Mouse (Mus musculus) limb, embryonic 13.5 days (tissue): Measurements from ENCODE around the gene Gpr142. TPM values are rescaled to one million over a fixed set of nuclear protein-coding genes. Genes with fewer than 3 reads are reported as not detected.
A peak's percentile ranks its signal among the peaks of the same experiment; 100 is the strongest.

ENCODE experiments used
- ATAC-seq: fragments of 200-750 bp; cut with Nextera tagmentation; 2 replicates; pipeline ENCODE4 v1.8.0; 2017; ENCODE audit warnings: low read depth, moderate number of reproducible peaks, moderate TSS enrichment; ENCODE audit not compliant: low FRiP score
- H3K27ac ChIP-seq: fragments of 300-500 bp; sonication (generic); 2 replicates; pipeline ENCODE4 v1.5.1; 2015; ENCODE audit warnings: inconsistent platforms, mild to moderate bottlenecking, moderate library complexity
- H3K27me3 ChIP-seq: fragments of 300-500 bp; sonication (generic); 2 replicates; pipeline ENCODE4 v1.6.1; 2015; ENCODE audit warnings: mild to moderate bottlenecking, inconsistent platforms
- H3K36me3 ChIP-seq: fragments of 300-500 bp; sonication (generic); 2 replicates; pipeline ENCODE4 v1.6.1; 2015; ENCODE audit warnings: inconsistent platforms, mild to moderate bottlenecking, moderate library complexity
- H3K4me1 ChIP-seq: fragments of 300-500 bp; sonication (generic); 2 replicates; pipeline ENCODE4 v1.6.1; 2015; ENCODE audit warnings: inconsistent platforms
- H3K4me2 ChIP-seq: fragments of 300-500 bp; sonication (generic); replicated peaks from 2 replicates; pipeline ENCODE4 v1.6.1; 2015; ENCODE audit warnings: inconsistent platforms, mild to moderate bottlenecking, moderate library complexity
- H3K4me3 ChIP-seq: fragments of 300-500 bp; sonication (generic); 2 replicates; pipeline ENCODE4 v1.5.1; 2015; ENCODE audit warnings: moderate library complexity, mild to moderate bottlenecking, inconsistent platforms
- H3K9ac ChIP-seq: fragments of 300-500 bp; sonication (generic); 2 replicates; pipeline ENCODE4 v1.6.1; 2015; ENCODE audit warnings: mild to moderate bottlenecking, inconsistent platforms
- H3K9me3 ChIP-seq: fragments of 300-500 bp; sonication (generic); 2 replicates; pipeline ENCODE4 v1.6.1; 2016; ENCODE audit warnings: inconsistent platforms
- whole genome bisulfite sequencing: fragments of 180-500 bp; shearing (Covaris S2); methylation state at CpG from one replicate; pipeline ENCODE4 v1.1.7; 2015; 5-methylcytosine and 5-hydroxymethylcytosine counted together
- polyA plus RNA-seq: library from polyadenylated mRNA; unstranded; fragments of >200 nt; fragmentation: Nextera tagmentation; extraction: Ambion mirVana; gene quantifications from 2 replicates; pipeline ENCODE4 v1.2.1, GENCODE M21; 2015

Gene Gpr142
- not detected in 2 replicates for polyA plus RNA-seq

- no peak within 1 kb of the TSS for H3K9ac ChIP-seq
- H3K4me3 ChIP-seq = no peak within 1 kb of the TSS
- 93% methylated on average over 3 of the region's 3 CpGs for WGBS
- H3K4me1 ChIP-seq = peaks cover 22% of the 10 kb centered on the region
- no peak within 1 kb of the TSS for H3K4me2 ChIP-seq
- peaks cover 19% of the 10 kb centered on the region for H3K27me3 ChIP-seq
- no peak within 1 kb of the TSS for H3K27ac ChIP-seq
- H3K36me3 ChIP-seq = no peaks in the 10 kb centered on the region
- ATAC-seq = no peak
- H3K9me3 ChIP-seq = no peaks in the 10 kb centered on the region
Observed at GRCm38 (mm10) chr11:114798624-114799023, at the start of gene Gpr142. TSS of gene Gpr142 (plus strand) at chr11:114798924.

- peak; percentile 76 for ATAC-seq
- H3K36me3 ChIP-seq = no peaks in the 10 kb centered on the region
- H3K9me3 ChIP-seq = no peaks in the 10 kb centered on the region
- peaks cover 10% of the 10 kb centered on the region; the same call in 1 of the 2 replicates for H3K4me1 ChIP-seq
- H3K4me2 ChIP-seq = peak within 1 kb of the TSS; percentile 89
- 2% methylated on average over 51 of the region's 51 CpGs for WGBS
- H3K4me3 ChIP-seq = peak within 1 kb of the TSS; percentile 49
- peaks cover 62% of the 10 kb centered on the region for H3K27me3 ChIP-seq
- no peak within 1 kb of the TSS for H3K27ac ChIP-seq
- peak within 1 kb of the TSS; percentile 67 for H3K9ac ChIP-seq
Observed at GRCm38 (mm10) chr11:114764820-114765818, 33.6 kb upstream of the Gpr142 start, which contains the start of gene Kif19a. TSS of gene Kif19a (plus strand) at chr11:114765388.

- no peak for ATAC-seq
- WGBS = 60% methylated on average over 6 of the region's 6 CpGs
- no peak overlapping the region for H3K9ac ChIP-seq
- H3K4me2 ChIP-seq = no peak overlapping the region
- peaks cover 28% of the 10 kb centered on the region for H3K27me3 ChIP-seq
- peaks cover 7% of the 10 kb centered on the region; the same call in 1 of the 2 replicates for H3K4me1 ChIP-seq
- no peak overlapping the region for H3K27ac ChIP-seq
- H3K36me3 ChIP-seq = no peaks in the 10 kb centered on the region
- no peaks in the 10 kb centered on the region for H3K9me3 ChIP-seq
- H3K4me3 ChIP-seq = no peak overlapping the region
Observed at GRCm38 (mm10) chr11:114769911-114770310, 28.8 kb upstream of the Gpr142 start.

- H3K9me3 ChIP-seq = no peaks in the 10 kb centered on the region
- peaks cover 10% of the 10 kb centered on the region for H3K27me3 ChIP-seq
- H3K4me2 ChIP-seq = no peak overlapping the region
- ATAC-seq = no peak
- 68% methylated on average over 2 of the region's 2 CpGs for WGBS
- no peaks in the 10 kb centered on the region for H3K4me1 ChIP-seq
- H3K4me3 ChIP-seq = no peak overlapping the region
- no peak overlapping the region for H3K27ac ChIP-seq
- H3K9ac ChIP-seq = no peak overlapping the region
- no peaks in the 10 kb centered on the region for H3K36me3 ChIP-seq
Observed at GRCm38 (mm10) chr11:114771896-114772295, 26.8 kb upstream of the Gpr142 start.

GRCm38 (mm10) chr11:114780076-114780475 lies 18.6 kb upstream of the Gpr142 start:
- ATAC-seq = no peak
- H3K9me3 ChIP-seq = no peaks in the 10 kb centered on the region
- WGBS = 52% methylated on average over 9 of the region's 9 CpGs
- no peaks in the 10 kb centered on the region for H3K36me3 ChIP-seq
- peaks cover 72% of the 10 kb centered on the region for H3K27me3 ChIP-seq
- H3K4me2 ChIP-seq = no peak overlapping the region
- no peak overlapping the region for H3K9ac ChIP-seq
- H3K27ac ChIP-seq = no peak overlapping the region
- no peaks in the 10 kb centered on the region for H3K4me1 ChIP-seq
- no peak overlapping the region for H3K4me3 ChIP-seq

- H3K27ac ChIP-seq = no peak overlapping the region
Observed at GRCm38 (mm10) chr11:114785892-114786291, 12.8 kb upstream of the Gpr142 start.

GRCm38 (mm10) chr11:114786326-114786725 lies 12.4 kb upstream of the Gpr142 start:
- Histone ChIP-seq H3K27me3 (peaks cover 99% of the 10 kb centered on the region), H3K4me1 (peaks cover 8% of the 10 kb centered on the region), H3K4me2 (peak overlapping the region; percentile 61), H3K4me3 (peak overlapping the region; percentile 36), H3K27ac (no peak overlapping the region), H3K36me3 (no peaks in the 10 kb centered on the region), H3K9me3 (no peaks in the 10 kb centered on the region), H3K9ac (peak overlapping the region; percentile 48; the same call in 1 of the 2 replicates)
- peak; percentile 17; the same call in 1 of the 2 replicates for ATAC-seq
- whole genome bisulfite sequencing = 2% methylated on average over 43 of the region's 43 CpGs

More at GRCm38 (mm10) chr11:114785892-114786291, 12.8 kb upstream of the Gpr142 start:
- no peaks in the 10 kb centered on the region for H3K36me3 ChIP-seq
- ATAC-seq = no peak
- peaks cover 99% of the 10 kb centered on the region for H3K27me3 ChIP-seq
- 55% methylated on average over 10 of the region's 10 CpGs for WGBS
- no peak overlapping the region for H3K9ac ChIP-seq
- H3K4me2 ChIP-seq = peak overlapping the region; percentile 61
- peaks cover 6% of the 10 kb centered on the region; the same call in 1 of the 2 replicates for H3K4me1 ChIP-seq
- H3K9me3 ChIP-seq = no peaks in the 10 kb centered on the region
- H3K4me3 ChIP-seq = peak overlapping the region; percentile 36

GRCm38 (mm10) chr11:114787611-114788010 lies 11.1 kb upstream of the Gpr142 start:
- Histone ChIP-seq H3K4me2 (no peak overlapping the region), H3K27ac (no peak overlapping the region), H3K9ac (no peak overlapping the region), H3K9me3 (no peaks in the 10 kb centered on the region), H3K4me1 (peaks cover 21% of the 10 kb centered on the region), H3K27me3 (peaks cover 100% of the 10 kb centered on the region), H3K4me3 (no peak overlapping the region), H3K36me3 (no peaks in the 10 kb centered on the region)
- WGBS = 74% methylated on average over 3 of the region's 3 CpGs
- no peak for ATAC-seq

GRCm38 (mm10) chr11:114789061-114789714 lies 9.5 kb upstream of the Gpr142 start:
- no peak overlapping the region for H3K27ac ChIP-seq
- WGBS = 12% methylated on average over 30 of the region's 30 CpGs
- peak; percentile 45; the same call in 1 of the 2 replicates for ATAC-seq
- peaks cover 21% of the 10 kb centered on the region for H3K4me1 ChIP-seq
- peak overlapping the region; percentile 51 for H3K4me2 ChIP-seq
- no peaks in the 10 kb centered on the region for H3K36me3 ChIP-seq
- peak overlapping the region; percentile 22 for H3K4me3 ChIP-seq
- H3K9me3 ChIP-seq = no peaks in the 10 kb centered on the region
- H3K9ac ChIP-seq = no peak overlapping the region
- peaks cover 100% of the 10 kb centered on the region for H3K27me3 ChIP-seq

GRCm38 (mm10) chr11:114789716-114790115 lies 9.0 kb upstream of the Gpr142 start:
- ATAC-seq = no peak
- H3K4me2 ChIP-seq = no peak overlapping the region
- no peak overlapping the region for H3K27ac ChIP-seq
- WGBS = 59% methylated on average over 9 of the region's 9 CpGs
- H3K9ac ChIP-seq = no peak overlapping the region
- H3K27me3 ChIP-seq = peaks cover 100% of the 10 kb centered on the region
- H3K9me3 ChIP-seq = no peaks in the 10 kb centered on the region
- H3K4me3 ChIP-seq = 0 out of 2 replicates have a peak overlapping the region, but pooled peaks have one; percentile 22
- H3K4me1 ChIP-seq = peaks cover 21% of the 10 kb centered on the region
- H3K36me3 ChIP-seq = no peaks in the 10 kb centered on the region

- 64% methylated on average over 12 of the region's 12 CpGs for WGBS
- H3K4me3 ChIP-seq = no peak overlapping the region
- H3K4me2 ChIP-seq = no peak overlapping the region
Observed at GRCm38 (mm10) chr11:114790171-114790570, 8.6 kb upstream of the Gpr142 start.

GRCm38 (mm10) chr11:114790841-114791240 lies 7.9 kb upstream of the Gpr142 start:
- peaks cover 95% of the 10 kb centered on the region for H3K27me3 ChIP-seq
- no peaks in the 10 kb centered on the region for H3K9me3 ChIP-seq
- H3K9ac ChIP-seq = no peak overlapping the region
- peak overlapping the region; percentile 93; the same call in 1 of the 2 replicates for H3K4me2 ChIP-seq
- H3K36me3 ChIP-seq = no peaks in the 10 kb centered on the region
- H3K4me3 ChIP-seq = peak overlapping the region; percentile 51; the same call in 1 of the 2 replicates
- no peak overlapping the region for H3K27ac ChIP-seq
- 22% methylated on average over 4 of the region's 4 CpGs for WGBS
- peaks cover 30% of the 10 kb centered on the region for H3K4me1 ChIP-seq
- ATAC-seq = no peak

More at GRCm38 (mm10) chr11:114790171-114790570, 8.6 kb upstream of the Gpr142 start:
- H3K4me1 ChIP-seq = peaks cover 25% of the 10 kb centered on the region
- no peaks in the 10 kb centered on the region for H3K36me3 ChIP-seq
- H3K27me3 ChIP-seq = peaks cover 100% of the 10 kb centered on the region
- no peaks in the 10 kb centered on the region for H3K9me3 ChIP-seq
- ATAC-seq = no peak
- H3K27ac ChIP-seq = no peak overlapping the region
- H3K9ac ChIP-seq = no peak overlapping the region
